Comparison of ENCODE assay signal across 29 mouse cellular contexts in the genomic region with DNA sequence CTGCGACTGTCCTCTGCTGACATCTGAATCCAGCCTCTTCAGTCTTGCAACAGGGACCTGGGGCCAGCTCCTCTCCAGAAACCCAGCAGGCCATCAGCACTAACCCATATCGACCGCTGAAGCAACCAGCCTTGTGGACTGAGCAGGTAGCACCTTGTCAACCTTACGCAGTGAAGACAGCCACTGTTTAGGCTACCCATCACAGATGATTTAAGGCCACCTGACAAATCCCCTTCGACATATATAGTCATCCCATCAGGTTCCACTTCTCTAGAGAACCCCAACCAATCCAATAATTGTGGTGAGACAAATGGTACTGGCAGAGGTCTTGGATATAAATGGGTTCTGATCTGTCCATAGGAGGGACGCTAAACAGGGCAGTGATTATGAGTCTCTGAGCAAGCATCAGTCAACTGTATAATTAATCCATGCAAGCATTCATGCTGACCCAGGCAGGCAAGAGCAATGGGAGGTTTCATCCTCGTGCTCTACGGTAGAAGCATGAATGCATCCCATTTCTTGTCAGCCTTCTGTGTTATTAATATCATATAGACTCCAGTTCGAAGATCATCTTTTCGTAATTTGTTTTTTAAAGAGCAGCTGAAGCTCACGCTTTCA.
DNase-seq lines count a peak whose midpoint lies in the region; ATAC-seq and TF ChIP-seq lines count a peak whose summit lies in the region.
"Had no signal": no experiment of that assay in that cellular context is flagged by ENCODE, and none has a peak within 500 bp of the region (broad histone marks: within the 10 kb centered on the region; RNA-seq: fewer than 3 reads in every experiment).

No protein-coding gene starts in this region.

- ATAC-seq in forebrain, embryonic 16.5 days: no peak
- ATAC-seq in forebrain, embryonic 11.5 days (replicated peaks; ENCODE audit: low FRiP score): no peak
- ATAC-seq in hindbrain, embryonic 16.5 days: peak; percentile 73
- ATAC-seq in hindbrain, embryonic 14.5 days (ENCODE audit: low FRiP score): no peak
- no peak for ATAC-seq in midbrain, postnatal 0 days (ENCODE audit: low FRiP score)
- ATAC-seq in midbrain, embryonic 14.5 days (ENCODE audit: low FRiP score, low TSS enrichment): no peak
- ATAC-seq: inflammation-experienced regulatory T-cells, adult 6 months; intestine, embryonic 16.5 days; Patski had no signal

- no peak overlapping the region for H3K4me3 ChIP-seq in forebrain, embryonic 16.5 days (replicated peaks; ENCODE audit: low read length)
- no peak overlapping the region for H3K4me3 ChIP-seq in forebrain, embryonic 11.5 days (ENCODE audit: low read depth, low read length)
- no peak overlapping the region for H3K4me3 ChIP-seq in hindbrain, embryonic 16.5 days (ENCODE audit: low read length)
- H3K4me3 ChIP-seq in hindbrain, embryonic 14.5 days (replicated peaks; ENCODE audit: low read length): no peak overlapping the region
- H3K4me3 ChIP-seq in midbrain, postnatal 0 days (ENCODE audit: low read depth, low read length): no peak overlapping the region
- H3K4me3 ChIP-seq in midbrain, embryonic 14.5 days (replicated peaks; ENCODE audit: low read depth, low read length): no peak overlapping the region
- H3K4me3 ChIP-seq: embryonic facial prominence, embryonic 12.5 days; embryonic facial prominence, embryonic 15.5 days; forebrain, embryonic 12.5 days; gastrocnemius, adult 2 months; heart, embryonic 10.5 days; heart, embryonic 13.5 days; hindbrain, embryonic 13.5 days had no signal

- peaks cover 4% of the 10 kb centered on the region; the same call in 1 of the 2 replicates for H3K4me1 ChIP-seq in forebrain, embryonic 16.5 days (replicated peaks; ENCODE audit: control insufficient read depth, insufficient read depth, low read length)
- no peaks in the 10 kb centered on the region for H3K4me1 ChIP-seq in forebrain, embryonic 11.5 days (replicated peaks; ENCODE audit: control insufficient read depth, insufficient read depth, low read length)
- H3K4me1 ChIP-seq in hindbrain, embryonic 16.5 days (ENCODE audit: control insufficient read depth, insufficient read depth, low read depth, low read length): no peaks in the 10 kb centered on the region
- no peaks in the 10 kb centered on the region for H3K4me1 ChIP-seq in hindbrain, embryonic 14.5 days (replicated peaks; ENCODE audit: control insufficient read depth, insufficient read depth, low read length)
- H3K4me1 ChIP-seq in midbrain, postnatal 0 days (ENCODE audit: insufficient read depth, low read length): no peaks in the 10 kb centered on the region
- H3K4me1 ChIP-seq in midbrain, embryonic 14.5 days (ENCODE audit: control insufficient read depth, insufficient read depth, low read length): no peaks in the 10 kb centered on the region
- H3K4me1 ChIP-seq: embryonic facial prominence, embryonic 15.5 days; forebrain, embryonic 12.5 days; heart, embryonic 10.5 days; hindbrain, embryonic 13.5 days had no signal

- H3K36me3 ChIP-seq in forebrain, embryonic 16.5 days (ENCODE audit: control insufficient read depth, insufficient read depth): no peaks in the 10 kb centered on the region
- no peaks in the 10 kb centered on the region for H3K36me3 ChIP-seq in forebrain, embryonic 11.5 days (ENCODE audit: control insufficient read depth, insufficient read depth, low read length)
- no peaks in the 10 kb centered on the region for H3K36me3 ChIP-seq in hindbrain, embryonic 16.5 days (ENCODE audit: control insufficient read depth, insufficient read depth, low read length)
- no peaks in the 10 kb centered on the region for H3K36me3 ChIP-seq in hindbrain, embryonic 14.5 days (replicated peaks; ENCODE audit: control insufficient read depth, insufficient read depth)
- H3K36me3 ChIP-seq in midbrain, postnatal 0 days (ENCODE audit: insufficient read depth, low read length): no peaks in the 10 kb centered on the region
- no peaks in the 10 kb centered on the region for H3K36me3 ChIP-seq in midbrain, embryonic 14.5 days (ENCODE audit: control insufficient read depth, insufficient read depth, low read length)
- H3K36me3 ChIP-seq: embryonic facial prominence, embryonic 12.5 days; embryonic facial prominence, embryonic 15.5 days; forebrain, embryonic 12.5 days; G1E; heart, embryonic 10.5 days; heart, embryonic 13.5 days; hindbrain, embryonic 13.5 days had no signal

- WGBS in forebrain, embryonic 16.5 days: 89% methylated on average over 11 of the region's 11 CpGs
- 87% methylated on average over 11 of the region's 11 CpGs for WGBS in forebrain, embryonic 11.5 days
- 82% methylated on average over 11 of the region's 11 CpGs for WGBS in hindbrain, embryonic 16.5 days
- 82% methylated on average over 11 of the region's 11 CpGs for WGBS in hindbrain, embryonic 14.5 days
- 87% methylated on average over 11 of the region's 11 CpGs for WGBS in midbrain, postnatal 0 days
- 86% methylated on average over 11 of the region's 11 CpGs for WGBS in midbrain, embryonic 14.5 days

- H3K9ac ChIP-seq in forebrain, embryonic 16.5 days (replicated peaks; ENCODE audit: low read depth, low read length): no peak overlapping the region
- H3K9ac ChIP-seq in forebrain, embryonic 11.5 days (ENCODE audit: low read length): no peak overlapping the region
- no peak overlapping the region for H3K9ac ChIP-seq in hindbrain, embryonic 16.5 days (ENCODE audit: low read depth, low read length)
- no peak overlapping the region for H3K9ac ChIP-seq in hindbrain, embryonic 14.5 days
- no peak overlapping the region for H3K9ac ChIP-seq in midbrain, postnatal 0 days (replicated peaks; ENCODE audit: low read length, poor library complexity, severe bottlenecking)
- no peak overlapping the region for H3K9ac ChIP-seq in midbrain, embryonic 14.5 days (replicated peaks; ENCODE audit: low read length)
- H3K9ac ChIP-seq: embryonic facial prominence, embryonic 12.5 days; embryonic facial prominence, embryonic 15.5 days; forebrain, embryonic 12.5 days; heart, embryonic 13.5 days; hindbrain, embryonic 13.5 days had no signal

- H3K27me3 ChIP-seq in forebrain, embryonic 16.5 days (replicated peaks; ENCODE audit: control insufficient read depth, insufficient read depth, low read length): no peaks in the 10 kb centered on the region
- no peaks in the 10 kb centered on the region for H3K27me3 ChIP-seq in forebrain, embryonic 11.5 days (ENCODE audit: control insufficient read depth, insufficient read depth, low read length)
- no peaks in the 10 kb centered on the region for H3K27me3 ChIP-seq in hindbrain, embryonic 16.5 days (replicated peaks; ENCODE audit: control insufficient read depth, insufficient read depth, low read length)
- no peaks in the 10 kb centered on the region for H3K27me3 ChIP-seq in hindbrain, embryonic 14.5 days (ENCODE audit: control insufficient read depth, insufficient read depth, low read length)
- no peaks in the 10 kb centered on the region for H3K27me3 ChIP-seq in midbrain, postnatal 0 days (ENCODE audit: insufficient read depth, low read length)
- no peaks in the 10 kb centered on the region for H3K27me3 ChIP-seq in midbrain, embryonic 14.5 days (ENCODE audit: control insufficient read depth, insufficient read depth, low read length)
- H3K27me3 ChIP-seq: CH12.LX; embryonic facial prominence, embryonic 15.5 days; forebrain, embryonic 12.5 days; heart, embryonic 13.5 days; hindbrain, embryonic 13.5 days had no signal

- no peak overlapping the region for H3K4me2 ChIP-seq in forebrain, embryonic 16.5 days (ENCODE audit: low read length)
- no peak overlapping the region for H3K4me2 ChIP-seq in forebrain, embryonic 11.5 days (ENCODE audit: low read depth, low read length, severe bottlenecking)
- H3K4me2 ChIP-seq in hindbrain, embryonic 16.5 days (ENCODE audit: low read length): no peak overlapping the region
- no peak overlapping the region for H3K4me2 ChIP-seq in hindbrain, embryonic 14.5 days (replicated peaks)
- H3K4me2 ChIP-seq in midbrain, postnatal 0 days (ENCODE audit: low read depth, low read length, poor library complexity, severe bottlenecking): no peak overlapping the region
- H3K4me2 ChIP-seq in midbrain, embryonic 14.5 days (ENCODE audit: low read length): no peak overlapping the region
- H3K4me2 ChIP-seq: embryonic facial prominence, embryonic 12.5 days; embryonic facial prominence, embryonic 15.5 days; forebrain, embryonic 12.5 days; heart, embryonic 13.5 days; hindbrain, embryonic 13.5 days had no signal

- TF ChIP-seq CTCF in midbrain, postnatal 0 days (IDR thresholded peaks at IDR 0.05): no peak

- H3K27ac ChIP-seq in forebrain, embryonic 16.5 days (ENCODE audit: low read length): peak overlapping the region; percentile 54; the same call in 1 of the 2 replicates
- no peak overlapping the region for H3K27ac ChIP-seq in forebrain, embryonic 11.5 days (ENCODE audit: low read depth, low read length)
- H3K27ac ChIP-seq in hindbrain, embryonic 16.5 days (ENCODE audit: low read depth, low read length): no peak overlapping the region
- no peak overlapping the region for H3K27ac ChIP-seq in hindbrain, embryonic 14.5 days
- H3K27ac ChIP-seq in midbrain, postnatal 0 days (ENCODE audit: low read depth, low read length): no peak overlapping the region
- no peak overlapping the region for H3K27ac ChIP-seq in midbrain, embryonic 14.5 days (replicated peaks; ENCODE audit: low read depth, low read length)
- H3K27ac ChIP-seq: embryonic facial prominence, embryonic 12.5 days; embryonic facial prominence, embryonic 15.5 days; forebrain, embryonic 12.5 days; gastrocnemius, adult 2 months; heart, embryonic 10.5 days; heart, embryonic 13.5 days; hindbrain, embryonic 13.5 days had no signal

- peak; percentile 25 to 31 for DNase-seq in cerebellum, postnatal 14 days
- no peak for DNase-seq in cerebellum, adult 18-20 months
- DNase-seq in forebrain, embryonic 11.5 days (ENCODE audit: low spot score): no peak
- DNase-seq in hindbrain, embryonic 14.5 days (ENCODE audit: low spot score): no peak
- DNase-seq in midbrain, postnatal 0 days (ENCODE audit: low spot score): peak; percentile 27
- no peak for DNase-seq in midbrain, embryonic 14.5 days
- DNase-seq: adrenal gland, postnatal 10 days; adrenal gland, postnatal 36 days; B cell, adult 2 months; gastrocnemius, adult 2 months; gastrocnemius, postnatal 14 days; heart, adult 18-20 months; heart, postnatal 14 days; heart, postnatal 4 days; kidney, adult 18-20 months; kidney, adult 9 months had no signal

- H3K9me3 ChIP-seq in forebrain, embryonic 16.5 days (ENCODE audit: control insufficient read depth, low read length): no peaks in the 10 kb centered on the region
- no peaks in the 10 kb centered on the region for H3K9me3 ChIP-seq in forebrain, embryonic 11.5 days (ENCODE audit: control insufficient read depth, low read length)
- H3K9me3 ChIP-seq in hindbrain, embryonic 16.5 days (ENCODE audit: control insufficient read depth, low read length): no peaks in the 10 kb centered on the region
- no peaks in the 10 kb centered on the region for H3K9me3 ChIP-seq in hindbrain, embryonic 14.5 days (ENCODE audit: control insufficient read depth, low read length)
- no peaks in the 10 kb centered on the region for H3K9me3 ChIP-seq in midbrain, postnatal 0 days (ENCODE audit: low read length)
- no peaks in the 10 kb centered on the region for H3K9me3 ChIP-seq in midbrain, embryonic 14.5 days (ENCODE audit: control insufficient read depth, low read length)
- H3K9me3 ChIP-seq: embryonic facial prominence, embryonic 12.5 days; embryonic facial prominence, embryonic 15.5 days; forebrain, embryonic 12.5 days; heart, embryonic 10.5 days; heart, embryonic 13.5 days; hindbrain, embryonic 13.5 days had no signal

Comparison
In these comparisons a context has a peak if more than half of its experiments do, and no peak if none do; other contexts are left out.
1. DNase-seq: peak in cerebellum, postnatal 14 days (2 of 2) and midbrain, postnatal 0 days (single experiment); none in cerebellum, adult 18-20 months (0 of 2), forebrain, embryonic 11.5 days (single experiment), hindbrain, embryonic 14.5 days (single experiment) and midbrain, embryonic 14.5 days (single experiment).